Mouse (Mus musculus) embryonic facial prominence, embryonic 10.5 days (tissue): Measurements from ENCODE around the gene Olfr1257. TPM values are rescaled to one million over a fixed set of nuclear protein-coding genes. Genes with fewer than 3 reads are reported as not detected.
"Not testable (repeated sequence)": the region's sequence is repeated elsewhere in the genome, so short reads cannot be mapped to it uniquely, and the experiment has no call there.

Source experiments
- DNase-seq: peaks from one replicate; pipeline ENCODE4 v3.0.0-alpha.2; 2017; ENCODE audit warnings: low spot score
- H3K27ac ChIP-seq: fragments of 300-500 bp; sonication (generic); replicated peaks from 2 replicates; pipeline ENCODE4 v1.5.1; 2016; ENCODE audit warnings: mild to moderate bottlenecking
- H3K27me3 ChIP-seq: fragments of 300-500 bp; sonication (generic); replicated peaks from 2 replicates; pipeline ENCODE4 v1.6.1; 2016; ENCODE audit warnings: low read depth, mild to moderate bottlenecking; ENCODE audit not compliant: poor library complexity, severe bottlenecking
- H3K36me3 ChIP-seq: fragments of 300-500 bp; sonication (generic); replicated peaks from 2 replicates; pipeline ENCODE4 v1.6.1; 2016; ENCODE audit warnings: mild to moderate bottlenecking, moderate library complexity
- H3K4me1 ChIP-seq: fragments of 300-500 bp; sonication (generic); 2 replicates; pipeline ENCODE4 v1.6.1; 2016
- H3K4me3 ChIP-seq: fragments of 300-500 bp; sonication (generic); 2 replicates; pipeline ENCODE4 v1.5.1; 2016; ENCODE audit warnings: mild to moderate bottlenecking, moderate library complexity
- H3K9me3 ChIP-seq: fragments of 300-500 bp; sonication (generic); 2 replicates; pipeline ENCODE4 v1.6.1; 2016; ENCODE audit warnings: mild to moderate bottlenecking
- WGBS: fragments of 180-500 bp; shearing (Covaris S2); methylation state at CpG from one replicate; pipeline ENCODE4 v1.1.7; 2016; 5-methylcytosine and 5-hydroxymethylcytosine counted together
- polyA plus RNA-seq: library from polyadenylated mRNA; unstranded; fragments of >200 nt; fragmentation: Nextera tagmentation; extraction: Ambion mirVana; gene quantifications from 2 replicates; pipeline ENCODE4 v1.2.1, GENCODE M21; 2016

The Olfr1257 gene
- polyA plus RNA-seq: not detected in 2 replicates

DNA sequence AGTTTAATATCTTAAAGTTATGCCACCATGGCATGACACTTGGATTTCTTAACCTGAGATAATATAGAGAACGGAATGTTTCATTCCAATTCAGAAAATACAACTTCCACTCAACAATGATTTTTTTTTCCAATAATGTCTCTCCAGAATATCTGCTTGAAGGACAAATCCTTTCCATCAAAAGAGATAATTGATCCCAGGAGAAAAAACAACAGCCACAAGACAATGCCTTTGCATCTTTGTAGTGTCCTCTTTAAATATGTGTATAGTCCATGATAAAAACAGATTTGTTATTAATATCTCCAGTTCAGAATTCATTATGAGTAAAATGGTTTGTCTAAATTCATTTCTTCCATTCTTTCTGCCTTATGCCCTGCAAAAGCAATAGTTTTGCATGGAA is at the start of gene Olfr1257:
Gene Olfr1257, plus strand, starts transcription at position 301 of the 400 bp plus-strand sequence.
- no peaks in the 10 kb centered on the region for H3K9me3 ChIP-seq
- no peak within 1 kb of the TSS for H3K4me3 ChIP-seq
- H3K27ac ChIP-seq: no peak within 1 kb of the TSS
- H3K36me3 ChIP-seq: no peaks in the 10 kb centered on the region
- no peaks in the 10 kb centered on the region for H3K27me3 ChIP-seq
- no peak for DNase-seq
- WGBS: 92% methylated on average over 1 of the region's 1 CpGs
- H3K4me1 ChIP-seq: no peaks in the 10 kb centered on the region

DNA sequence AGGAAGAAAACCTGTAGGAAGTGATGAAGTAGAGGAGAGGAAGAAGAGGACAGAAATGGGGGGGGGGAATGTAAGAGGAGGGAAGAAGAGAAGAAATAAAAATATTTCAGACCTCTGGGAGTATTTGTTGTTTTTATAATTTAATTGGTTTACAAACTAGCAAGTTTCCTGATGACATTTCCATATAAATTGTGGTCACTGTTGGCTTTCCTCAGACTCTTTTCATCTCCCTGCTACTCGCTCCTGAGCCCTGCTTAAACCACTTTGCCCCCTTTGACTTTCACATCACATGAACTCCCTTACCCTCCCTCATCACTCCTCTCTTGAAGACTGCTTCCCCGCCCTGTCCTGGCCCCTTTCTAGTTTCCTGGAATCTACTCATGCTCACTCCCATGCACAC is 36.8 kb upstream of the Olfr1257 start, which contains the start of gene Olfr1256:
Gene Olfr1256, minus strand, starts transcription at position 101 of the 400 bp plus-strand sequence.
- Histone ChIP-seq H3K27me3 (no peaks in the 10 kb centered on the region), H3K4me1 (no peaks in the 10 kb centered on the region), H3K9me3 (no peaks in the 10 kb centered on the region), H3K4me3 (no peak within 1 kb of the TSS), H3K27ac (no peak within 1 kb of the TSS), H3K36me3 (no peaks in the 10 kb centered on the region)
- 56% methylated on average over 2 of the region's 2 CpGs for WGBS
- DNase-seq: no peak

DNA sequence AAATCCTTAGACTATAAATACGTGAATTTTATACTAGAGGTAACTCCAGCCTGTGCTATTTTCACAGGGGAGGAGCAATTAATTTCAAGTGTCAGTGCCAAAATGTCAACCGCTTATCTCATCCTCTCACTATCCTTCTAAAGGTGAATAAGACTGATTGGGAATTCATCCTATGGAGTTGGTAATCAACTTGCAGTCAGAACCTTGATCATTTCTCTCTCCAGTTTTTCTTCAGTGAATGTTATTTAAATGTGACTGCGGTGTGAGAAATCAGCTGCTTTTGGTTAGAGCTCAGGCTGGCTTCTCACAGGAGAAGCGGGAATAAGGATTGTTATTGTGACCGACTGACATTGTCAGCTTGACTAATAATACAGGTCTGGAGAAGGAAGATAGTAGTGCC is 30.1 kb upstream of the Olfr1257 start, which contains the start of gene Olfr48:
Gene Olfr48, minus strand, starts transcription at position 101 of the 400 bp plus-strand sequence.
- Histone ChIP-seq H3K4me1 (no peaks in the 10 kb centered on the region), H3K9me3 (no peaks in the 10 kb centered on the region), H3K27me3 (no peaks in the 10 kb centered on the region), H3K27ac (no peak within 1 kb of the TSS), H3K4me3 (no peak within 1 kb of the TSS), H3K36me3 (no peaks in the 10 kb centered on the region)
- 83% methylated on average over 5 of the region's 5 CpGs for WGBS
- no peak for DNase-seq

DNA sequence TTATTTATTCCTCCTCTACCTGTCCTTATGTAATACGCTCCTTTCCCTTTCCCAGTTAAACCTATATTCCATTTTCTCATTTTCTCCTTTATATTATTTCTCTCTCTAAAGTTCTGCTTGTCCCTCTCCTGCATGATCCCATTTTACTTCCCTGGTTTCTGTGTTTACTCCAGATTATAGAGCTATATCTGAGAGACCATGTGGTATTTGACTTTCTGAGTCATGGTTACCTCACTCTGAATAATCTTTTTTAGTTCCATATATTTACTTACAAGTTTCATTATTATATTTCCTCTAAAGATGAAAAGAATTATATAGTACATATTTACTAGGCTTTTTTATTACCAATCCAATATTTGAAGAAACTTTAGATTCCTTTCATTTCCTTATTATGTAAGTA is 29.0 kb upstream of the Olfr1257 start:
- no peak for DNase-seq
- WGBS: 84% methylated on average over 1 of the region's 1 CpGs

DNA sequence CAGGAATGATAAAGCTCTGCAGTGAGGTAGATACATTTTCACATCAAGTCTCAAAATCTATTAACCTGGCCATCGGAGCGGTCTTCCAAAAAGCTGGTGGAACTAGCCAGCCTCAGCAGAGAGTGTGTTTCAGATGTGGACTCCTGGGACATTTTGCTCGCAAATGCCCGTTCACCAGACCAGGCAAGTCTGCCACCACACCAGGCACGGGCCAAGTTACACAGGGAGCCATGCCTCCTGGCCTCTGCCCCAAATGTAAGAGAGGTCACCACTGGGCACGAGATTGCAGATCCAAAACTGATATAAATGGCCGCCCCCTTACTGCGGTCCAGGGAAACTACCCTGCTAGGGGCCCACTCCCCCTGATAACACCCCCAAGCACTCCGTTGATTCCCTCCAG is 34.4 kb downstream of the Olfr1257 start:
- DNase-seq, H3K27ac ChIP-seq, H3K36me3 ChIP-seq, H3K4me3 ChIP-seq, H3K4me1 ChIP-seq, H3K9me3 ChIP-seq, H3K27me3 ChIP-seq: not testable (repeated sequence)
- 89% methylated on average over 9 of the region's 9 CpGs for WGBS

More for the DNA sequence above, 29.0 kb upstream of the Olfr1257 start:
- Histone ChIP-seq H3K4me1 (no peaks in the 10 kb centered on the region), H3K36me3 (no peaks in the 10 kb centered on the region), H3K9me3 (no peaks in the 10 kb centered on the region), H3K27ac (no peak overlapping the region), H3K4me3 (no peak overlapping the region), H3K27me3 (no peaks in the 10 kb centered on the region)

DNA sequence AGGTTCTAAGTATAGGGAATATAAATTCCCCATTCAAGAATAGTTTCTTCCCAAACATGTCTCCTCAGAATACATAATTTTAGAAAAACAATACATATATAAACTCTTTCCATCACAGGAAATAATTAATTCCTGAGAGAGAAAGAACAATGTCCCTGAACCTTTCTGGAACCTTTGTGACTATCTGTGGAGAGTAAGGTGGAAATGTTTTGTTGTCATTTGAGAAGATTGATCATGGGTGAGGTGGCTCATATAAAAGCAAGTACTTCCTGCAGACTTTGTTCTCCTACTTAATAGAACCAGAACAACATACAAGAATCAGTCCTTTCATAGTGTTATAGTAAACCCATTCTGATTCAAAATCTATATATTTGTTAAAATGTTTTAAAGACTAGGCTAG is 48.8 kb downstream of the Olfr1257 start, which contains the start of gene Olfr1258:
Gene Olfr1258, plus strand, starts transcription at position 301 of the 400 bp plus-strand sequence.
- H3K4me3 ChIP-seq: no peak within 1 kb of the TSS
- H3K27me3 ChIP-seq: no peaks in the 10 kb centered on the region
- H3K27ac ChIP-seq: no peak within 1 kb of the TSS
- H3K9me3 ChIP-seq: no peaks in the 10 kb centered on the region
- no peaks in the 10 kb centered on the region for H3K4me1 ChIP-seq
- H3K36me3 ChIP-seq: no peaks in the 10 kb centered on the region
- no peak for DNase-seq

Other genes starting within 250 kb of the Olfr1257 start
- not detected in 2 replicates for gene Olfr1249, start 243.5 kb upstream of the Olfr1257 start, polyA plus RNA-seq
- not detected in 2 replicates for gene Olfr1250, start 217.0 kb upstream of the Olfr1257 start, polyA plus RNA-seq
- not detected in 2 replicates for gene Olfr1251, start 206.5 kb upstream of the Olfr1257 start, polyA plus RNA-seq
- not detected in 2 replicates for gene Olfr1252, start 153.4 kb upstream of the Olfr1257 start, polyA plus RNA-seq
- not detected in 2 replicates for gene Olfr1253, start 121.3 kb upstream of the Olfr1257 start, polyA plus RNA-seq
- not detected in 2 replicates for gene Olfr1254, start 84.8 kb upstream of the Olfr1257 start, polyA plus RNA-seq
- not detected in 2 replicates for gene Olfr1255, start 66.4 kb upstream of the Olfr1257 start, polyA plus RNA-seq
- gene Olfr1256, start 36.9 kb upstream of the Olfr1257 start, polyA plus RNA-seq: not detected in 2 replicates
- not detected in 2 replicates for gene Olfr48, start 30.2 kb upstream of the Olfr1257 start, polyA plus RNA-seq
- not detected in 2 replicates for gene Olfr1258, start 48.9 kb downstream of the Olfr1257 start, polyA plus RNA-seq
- gene Olfr1259, start 70.2 kb downstream of the Olfr1257 start, polyA plus RNA-seq: not detected in 2 replicates
- gene Olfr1260, start 95.9 kb downstream of the Olfr1257 start, polyA plus RNA-seq: not detected in 2 replicates
- not detected in 2 replicates for gene Olfr1261, start 112.8 kb downstream of the Olfr1257 start, polyA plus RNA-seq
- not detected in 2 replicates for gene Olfr1262, start 121.7 kb downstream of the Olfr1257 start, polyA plus RNA-seq
- not detected in 2 replicates for gene Olfr1263, start 133.7 kb downstream of the Olfr1257 start, polyA plus RNA-seq
- not detected in 2 replicates for gene Olfr1264, start 147.1 kb downstream of the Olfr1257 start, polyA plus RNA-seq
- not detected in 2 replicates for gene Olfr1265, start 156.9 kb downstream of the Olfr1257 start, polyA plus RNA-seq
- not detected in 2 replicates for gene Olfr140, start 185.2 kb downstream of the Olfr1257 start, polyA plus RNA-seq
- not detected in 2 replicates for gene Olfr1269, start 243.0 kb downstream of the Olfr1257 start, polyA plus RNA-seq